Mouse (Mus musculus) Patski (cell line): ENCODE results near the gene Enc1. TPM values are rescaled to one million over a fixed set of nuclear protein-coding genes. Genes with fewer than 3 reads are reported as not detected.

ENCODE experiments used
- ATAC-seq: fragments of 100-300 bp; one replicate; pipeline ENCODE4 v1.8.0; 2021
- CTCF ChIA-PET: fragments of 350-600 bp; sonication (Branson Sonifier 250); formaldehyde crosslinking; loops from one replicate; lab custom pipeline; 2022; ENCODE audit warnings: inconsistent platforms; lab: Charles Lee
- POLR2A ChIA-PET: fragments of 350-600 bp; sonication (Branson Sonifier 250); formaldehyde crosslinking; loops from one replicate; lab custom pipeline; 2022; ENCODE audit warnings: antibody characterized with exemption, inconsistent platforms; lab: Charles Lee
- DNase-seq: peaks from one replicate; pipeline ENCODE4 v3.0.0-alpha.2; 2011; ENCODE audit warnings: low read depth, low spot score
- H3K27me3 ChIP-seq: fragments of 371-371 bp; one replicate; pipeline ENCODE4 v1.5.1; 2021
- CTCF ChIP-seq: fragments of 100-300 bp; IDR thresholded peaks from one replicate; pipeline ENCODE4 v1.5.1; 2021
- in situ Hi-C: fragments of 300-500 bp; cut with MboI; formaldehyde crosslinking; loops from 3 replicates; pipeline ENCODE4 v1.11.1; 2018; ENCODE audit warnings: low pct_unique_long_range_greater_than_20kb, mixed read lengths
- polyA plus RNA-seq: library from polyadenylated mRNA; unstranded; gene quantifications from one replicate; pipeline ENCODE4 v1.2.3, GENCODE M21; 2021

Gene Enc1
- polyA plus RNA-seq, 1 experiment from 2014 or later, result 43.7 TPM

DNA sequence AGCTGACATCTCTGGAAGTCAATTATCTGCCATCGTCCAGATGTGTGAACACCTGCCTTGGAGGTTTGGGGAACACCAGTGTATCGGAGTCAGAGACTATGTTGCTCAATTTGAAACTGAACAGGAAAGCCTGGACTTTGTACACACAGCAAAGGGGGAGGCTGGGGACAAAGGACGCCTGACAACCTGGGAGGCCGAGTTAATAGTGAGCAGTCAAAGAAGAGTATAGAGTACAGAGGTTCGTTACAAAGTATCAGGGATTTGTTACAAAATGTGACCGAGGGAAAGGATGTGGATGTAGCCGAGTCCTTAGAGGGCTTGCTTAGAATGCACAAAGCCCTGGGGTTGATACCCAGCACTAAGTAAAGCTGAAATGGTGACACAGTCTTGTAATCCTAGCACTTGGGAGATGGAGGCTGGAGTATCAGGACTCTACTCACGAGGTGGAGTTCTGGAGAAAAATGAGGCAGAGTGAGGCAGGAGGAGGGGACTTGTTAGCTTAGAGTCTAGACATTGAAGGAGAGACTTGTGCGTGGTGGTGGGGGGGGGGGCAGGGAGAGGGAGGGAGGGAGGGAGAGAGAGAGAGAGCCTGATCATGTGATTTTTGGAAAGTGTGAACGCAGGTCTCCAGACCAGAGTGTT is 16.4 kb upstream of the Enc1 start:
- no peak for TF ChIP-seq CTCF
- in situ Hi-C loops, result no loop called here
- no peak for DNase-seq
- ATAC-seq, result no peak
- CTCF ChIA-PET, result interaction anchor here (1.2 to 1.7 kb wide), 2 partner anchors 19 to 657 kb away, joined by 3 to 4 read pairs; no protein-coding TSS in a partner anchor
- H3K27me3 ChIP-seq, result no peaks in the 10 kb centered on the region
- POLR2A ChIA-PET, result interaction anchor here (1.3 kb wide), 1 partner anchor 16 kb away, joined by 4 read pairs; no protein-coding TSS in a partner anchor

DNA sequence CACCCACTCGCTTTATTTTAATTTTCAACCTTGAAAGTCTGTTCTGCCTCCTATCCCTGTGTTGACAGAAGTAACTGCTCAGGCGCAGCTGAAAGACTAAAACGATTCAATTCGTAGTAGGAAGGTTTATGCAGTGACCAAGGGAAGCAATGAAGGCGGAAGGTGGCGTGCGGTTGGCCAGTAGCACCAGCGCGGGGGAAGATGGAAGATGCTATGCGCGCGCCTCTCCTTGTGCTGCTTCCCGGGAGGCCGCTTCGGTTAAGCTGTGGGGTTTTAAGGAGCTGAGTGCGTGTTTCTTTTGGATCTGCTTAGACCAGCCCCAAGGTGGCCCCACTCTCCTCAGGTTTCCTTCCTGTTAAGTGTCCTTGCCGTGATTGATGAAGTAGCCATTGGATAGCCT is 15.8 kb upstream of the Enc1 start:
- ChIA-PET POLR2A (no interaction called here), CTCF (interaction anchor here (1.2 to 2.3 kb wide), 3 partner anchors 20 to 714 kb away, joined by 3 to 9 read pairs (median 4); no protein-coding TSS in a partner anchor)
- no peak for DNase-seq
- no peak for TF ChIP-seq CTCF
- no peak for ATAC-seq
- in situ Hi-C loops, result no loop called here
- no peaks in the 10 kb centered on the region for H3K27me3 ChIP-seq

DNA sequence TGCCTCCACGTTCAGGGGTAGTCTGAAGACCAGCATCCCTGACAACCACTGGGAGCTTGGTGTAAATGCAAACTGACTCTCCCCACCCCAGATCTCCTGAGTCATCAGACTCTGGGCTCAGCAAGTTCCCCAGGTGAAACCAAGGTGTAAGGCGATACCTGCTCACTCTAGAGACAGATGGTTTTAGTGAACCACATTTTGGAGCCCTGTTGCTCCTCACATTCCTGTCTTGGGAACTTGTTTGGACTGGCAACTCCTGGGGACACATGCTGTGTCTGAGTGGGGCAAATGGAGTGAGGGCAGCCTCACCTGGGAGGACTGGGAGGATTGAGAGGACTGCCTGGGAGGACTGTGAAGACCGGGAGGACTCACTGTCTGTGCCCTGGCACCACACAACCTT is 13.1 kb upstream of the Enc1 start:
- DNase-seq (no peak), ATAC-seq (no peak)
- POLR2A ChIA-PET, result no interaction called here
- CTCF ChIA-PET, result interaction anchor here (1.7 kb wide), 1 partner anchor 9 kb away, joined by 6 read pairs; no protein-coding TSS in a partner anchor
- no peaks in the 10 kb centered on the region for H3K27me3 ChIP-seq
- no peak for TF ChIP-seq CTCF
- in situ Hi-C loops, result no loop called here

DNA sequence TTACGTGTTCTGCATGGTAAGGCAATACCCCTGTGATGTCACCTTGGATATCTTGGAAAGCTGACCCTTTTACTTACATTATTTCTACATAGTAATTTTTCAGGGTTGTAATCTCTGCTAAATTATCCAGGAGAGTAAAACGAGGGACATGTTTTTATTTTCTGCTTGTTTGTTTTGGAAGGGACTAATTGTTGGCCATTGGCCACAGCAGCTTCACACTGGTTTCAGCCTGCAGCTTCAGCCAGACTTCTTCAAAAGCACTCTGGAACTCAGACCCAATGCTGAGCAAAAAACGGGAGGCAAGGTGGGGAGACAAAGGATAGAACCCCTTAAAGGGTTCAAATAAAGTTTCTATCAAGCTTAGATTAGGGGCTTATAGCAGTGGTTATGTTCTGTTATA is 10.8 kb upstream of the Enc1 start:
- POLR2A ChIA-PET, result interaction anchor here (0.6 kb wide), 1 partner anchor 495 kb away, joined by 4 read pairs; no protein-coding TSS in a partner anchor
- ATAC-seq, result no peak
- in situ Hi-C loops, result loop anchor here (5.0 to 10.0 kb wide), 4 partner anchors 437 to 1012 kb away; no protein-coding TSS in a partner anchor

DNA sequence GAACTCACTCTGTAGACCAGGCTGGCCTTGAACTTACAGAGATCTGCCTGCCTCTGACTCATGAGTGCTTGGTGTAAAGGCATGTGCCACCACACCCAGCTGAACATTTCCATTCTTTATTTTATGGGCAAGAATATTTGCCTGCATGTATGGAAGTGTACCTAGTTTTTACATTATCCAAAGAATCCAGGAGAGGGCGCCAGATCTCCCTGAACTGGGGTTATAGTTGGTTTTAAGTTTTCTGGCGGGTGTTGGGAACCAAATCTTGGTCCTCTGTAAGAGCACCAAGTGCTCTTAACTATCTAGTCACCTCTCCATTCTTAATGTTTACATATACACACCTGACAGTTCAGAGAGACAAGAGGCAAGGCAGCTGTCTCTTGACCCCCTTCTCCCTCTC is 7.8 kb upstream of the Enc1 start:
- no peak for TF ChIP-seq CTCF
- in situ Hi-C loops, result loop anchor here (5.0 to 10.0 kb wide), 4 partner anchors 434 to 1009 kb away; no protein-coding TSS in a partner anchor
- CTCF ChIA-PET, result interaction anchor here (1.0 to 6.0 kb wide), 3 partner anchors 691 to 706 kb away, joined by 3 to 32 read pairs (median 3); no protein-coding TSS in a partner anchor
- no peak for ATAC-seq
- DNase-seq, result no peak
- no peaks in the 10 kb centered on the region for H3K27me3 ChIP-seq
- POLR2A ChIA-PET, result no interaction called here

More for the DNA sequence above, 10.8 kb upstream of the Enc1 start:
- H3K27me3 ChIP-seq, result no peaks in the 10 kb centered on the region
- CTCF ChIA-PET, result interaction anchor here (6.0 kb wide), 1 partner anchor 709 kb away, joined by 32 read pairs; no protein-coding TSS in a partner anchor
- no peak for DNase-seq
- TF ChIP-seq CTCF, result no peak

DNA sequence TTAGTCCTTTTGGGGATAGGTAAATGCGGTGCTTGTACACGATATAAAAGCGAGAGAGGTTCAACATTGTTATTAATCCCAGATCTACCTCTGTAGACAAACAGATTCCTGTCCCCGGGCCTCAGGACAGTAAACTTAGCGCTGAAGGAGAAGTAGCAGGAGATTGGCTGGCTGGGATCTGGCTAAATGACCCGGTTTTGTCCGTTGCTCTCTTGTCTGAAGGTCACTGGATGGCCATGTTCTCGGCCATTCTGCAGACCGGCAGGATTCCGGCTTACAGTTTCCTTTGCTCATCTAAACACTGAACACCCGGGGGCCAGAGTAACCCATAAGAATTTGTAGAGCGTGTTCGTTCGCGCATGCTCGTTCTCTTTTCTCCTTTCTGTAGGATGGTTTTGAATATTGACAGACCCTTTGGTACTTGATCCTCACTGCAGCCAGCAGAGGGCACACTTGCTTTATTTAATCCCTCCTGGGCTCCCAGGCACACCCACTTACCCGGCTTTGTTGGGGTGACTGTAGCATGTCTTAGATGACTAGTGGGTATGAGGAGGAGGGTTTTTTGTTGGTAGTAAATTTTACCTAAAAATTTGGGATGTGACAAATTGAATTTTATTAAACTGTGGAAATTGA is 6.0 kb upstream of the Enc1 start:
- H3K27me3 ChIP-seq, result no peaks in the 10 kb centered on the region
- DNase-seq, result no peak
- in situ Hi-C loops, result loop anchor here (5.0 to 10.0 kb wide), 4 partner anchors 432 to 1007 kb away; no protein-coding TSS in a partner anchor
- no peak for ATAC-seq
- no peak for TF ChIP-seq CTCF
- ChIA-PET POLR2A (no interaction called here), CTCF (interaction anchor here (1.7 to 6.6 kb wide), 4 partner anchors 698 to 804 kb away, joined by 5 to 49 read pairs (median 6); no protein-coding TSS in a partner anchor)

DNA sequence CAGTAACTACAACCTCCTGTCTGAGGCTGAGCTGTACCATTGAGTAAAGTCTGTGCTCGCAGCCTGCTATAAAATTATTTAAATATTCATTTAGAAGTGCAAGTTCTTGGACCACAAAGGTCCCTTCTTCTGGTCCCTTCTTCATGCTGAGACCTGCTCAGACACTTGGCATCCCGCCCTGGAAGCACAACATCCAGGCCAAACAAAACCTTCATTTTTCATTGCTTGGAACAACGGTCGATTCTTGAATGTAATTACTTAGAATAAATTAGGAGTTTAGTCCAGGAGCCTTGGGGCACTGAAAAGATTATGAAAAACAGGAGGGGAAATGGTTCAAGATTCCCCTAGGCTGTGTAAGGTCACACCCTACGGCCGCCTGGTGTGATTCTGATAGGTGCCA is 5.0 kb upstream of the Enc1 start:
- ChIA-PET CTCF (interaction anchor here (1.1 to 6.6 kb wide), 6 partner anchors 20 to 803 kb away, joined by 3 to 49 read pairs (median 6); no protein-coding TSS in a partner anchor), POLR2A (no interaction called here)
- DNase-seq (no peak), ATAC-seq (no peak)
- TF ChIP-seq CTCF, result no peak
- in situ Hi-C loops, result loop anchor here (10.0 kb wide), 1 partner anchor 799 kb away; no protein-coding TSS in a partner anchor
- H3K27me3 ChIP-seq, result no peaks in the 10 kb centered on the region

DNA sequence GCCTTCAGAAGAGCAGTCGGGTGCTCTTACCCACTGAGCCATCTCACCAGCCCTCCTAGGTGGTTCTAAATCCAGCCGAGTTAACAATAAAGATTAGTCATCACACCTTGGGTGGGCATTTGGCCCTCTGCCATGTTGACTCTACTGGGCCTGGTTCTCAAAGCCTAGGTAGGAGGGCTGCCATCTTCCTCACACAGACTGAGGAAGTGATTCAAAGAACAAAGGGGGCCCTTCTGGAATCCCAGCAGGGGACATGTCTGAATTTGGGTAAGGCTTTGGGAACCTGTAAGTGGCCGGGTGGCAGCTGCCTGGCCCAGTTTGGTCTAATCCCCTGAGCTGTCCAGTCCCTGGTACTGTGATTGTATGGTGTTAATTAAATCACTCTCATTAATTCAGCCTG is 3.2 kb upstream of the Enc1 start:
- no peak for TF ChIP-seq CTCF
- in situ Hi-C loops, result loop anchor here (10.0 kb wide), 1 partner anchor 797 kb away; no protein-coding TSS in a partner anchor
- POLR2A ChIA-PET, result interaction anchor here (1.1 kb wide), 1 partner anchor 9 kb away, joined by 3 read pairs; no protein-coding TSS in a partner anchor
- CTCF ChIA-PET, result interaction anchor here (1.6 to 6.6 kb wide), 2 partner anchors 699 to 701 kb away, joined by 4 to 49 read pairs; no protein-coding TSS in a partner anchor
- no peak for DNase-seq
- no peaks in the 10 kb centered on the region for H3K27me3 ChIP-seq
- no peak for ATAC-seq

DNA sequence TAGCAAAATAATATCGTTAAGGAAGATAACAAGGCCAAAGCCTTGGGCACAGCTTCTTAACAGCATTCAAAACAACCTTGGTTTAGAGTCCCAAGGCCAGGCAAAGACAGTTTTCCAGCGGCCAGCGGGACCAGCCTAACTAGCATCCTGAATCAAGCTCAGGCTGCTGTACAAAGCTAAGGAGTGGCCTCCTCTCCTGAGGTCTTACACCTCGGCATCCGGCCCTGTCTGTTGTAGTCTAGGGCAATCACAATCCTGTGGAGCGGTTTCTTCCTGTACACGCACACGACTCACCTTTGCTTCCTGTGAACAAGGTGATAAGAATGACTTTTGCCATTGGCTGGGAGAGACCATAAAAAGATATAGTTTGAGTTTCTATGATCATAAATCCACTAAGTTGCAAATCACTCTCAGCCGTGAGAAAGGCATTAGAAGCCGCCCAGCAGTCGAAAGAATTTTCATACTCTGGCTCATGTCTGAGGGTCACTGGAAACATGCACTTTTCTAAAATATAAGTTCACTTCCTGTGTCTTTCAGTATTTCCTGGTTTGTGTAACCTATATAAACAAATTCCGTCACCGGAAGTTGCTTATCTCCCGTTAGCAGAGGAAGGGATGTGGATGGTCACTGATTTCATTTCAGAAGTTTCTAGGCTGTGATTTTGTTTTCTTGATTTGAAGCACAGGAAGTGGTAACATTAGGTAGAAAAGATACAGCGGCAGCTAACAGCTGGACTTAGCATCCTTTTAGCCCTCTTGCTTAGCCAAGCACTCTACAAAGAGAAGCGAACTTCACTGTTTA is 2.5 kb upstream of the Enc1 start:
- ATAC-seq, result no peak
- no peak for TF ChIP-seq CTCF
- no peaks in the 10 kb centered on the region for H3K27me3 ChIP-seq
- ChIA-PET POLR2A (interaction anchor here (1.1 kb wide), 1 partner anchor 9 kb away, joined by 3 read pairs; no protein-coding TSS in a partner anchor), CTCF (interaction anchor here (1.6 to 6.6 kb wide), 3 partner anchors 693 to 701 kb away, joined by 4 to 49 read pairs (median 8); no protein-coding TSS in a partner anchor)
- DNase-seq, result no peak
- in situ Hi-C loops, result loop anchor here (10.0 kb wide), 1 partner anchor 796 kb away; no protein-coding TSS in a partner anchor
